Mouse (Mus musculus) C2C12 (cell line): Measurements from ENCODE around the gene Atad5. TPM values are rescaled to one million over a fixed set of nuclear protein-coding genes. Genes with fewer than 3 reads are reported as not detected.

ENCODE experiments used
- H3K27me3 ChIP-seq: one replicate; pipeline ENCODE4 v1.6.1; 2011; ENCODE audit not compliant: control insufficient read depth, insufficient read depth, insufficient read length
- H3K36me3 ChIP-seq: one replicate; pipeline ENCODE4 v1.6.1; 2011; ENCODE audit not compliant: control insufficient read depth, insufficient read depth
- H3K4me3 ChIP-seq: one replicate; pipeline ENCODE4 v1.5.1; 2011; ENCODE audit warnings: mild to moderate bottlenecking, control low read depth; ENCODE audit not compliant: poor library complexity, insufficient read depth, severe bottlenecking
- H3K79me2 ChIP-seq: one replicate; pipeline ENCODE4 v1.6.1; 2011; ENCODE audit not compliant: control insufficient read depth, insufficient read depth
- H3K79me3 ChIP-seq: one replicate; pipeline ENCODE4 v1.6.1; 2011; ENCODE audit warnings: low read depth, control low read depth
- H3ac ChIP-seq: one replicate; pipeline ENCODE3; 2011; ENCODE audit warnings: low read depth; ENCODE audit not compliant: control insufficient read depth, insufficient read length
- CEBPB ChIP-seq: IDR thresholded peaks from one replicate; pipeline ENCODE4 v1.6.1; 2011; ENCODE audit warnings: low read depth, mild to moderate bottlenecking, control low read depth, moderate library complexity
- CTCF ChIP-seq: IDR thresholded peaks from one replicate; pipeline ENCODE4 v1.5.1; 2011; ENCODE audit not compliant: control insufficient read depth, insufficient read depth, insufficient read length
- FOSL1 ChIP-seq: IDR thresholded peaks from one replicate; pipeline ENCODE4 v1.8.0; 2011; ENCODE audit warnings: mild to moderate bottlenecking, low read length; ENCODE audit not compliant: poor library complexity, insufficient read depth, severe bottlenecking
- MAX ChIP-seq: IDR thresholded peaks from one replicate; pipeline ENCODE4 v1.6.1; 2011; ENCODE audit warnings: mild to moderate bottlenecking, control low read depth
- MYOD1 ChIP-seq: IDR thresholded peaks from one replicate; pipeline ENCODE4 v1.6.1; 2011; ENCODE audit warnings: low read depth; ENCODE audit not compliant: control insufficient read depth, insufficient read length
- MYOG ChIP-seq: IDR thresholded peaks from one replicate; pipeline ENCODE4 v1.6.1; 2011; ENCODE audit not compliant: control insufficient read depth, insufficient read length; ENCODE audit errors: extremely low read depth
- USF1 ChIP-seq: IDR thresholded peaks from one replicate; pipeline ENCODE4 v1.6.1; 2011; ENCODE audit warnings: low read depth, mild to moderate bottlenecking, control low read depth, moderate library complexity
- polyA plus RNA-seq: library from polyadenylated mRNA; unstranded; fragments of >200 nt; fragmentation: generic; extraction: Trizol; gene quantifications from one replicate; pipeline ENCODE4 v1.2.1, GENCODE M21; 2012; ENCODE audit warnings: missing spikeins

Gene Atad5
- polyA plus RNA-seq, 1 experiment = 1.9 TPM

GRCm38 (mm10) chr11:80183705-80184255 lies 94.6 kb downstream of the Atad5 start, which contains the start of gene Rnf135:
TSS of gene Rnf135 (plus strand) at chr11:80183851.
- Histone ChIP-seq H3K36me3 (no peaks in the 10 kb centered on the region), H3K4me3 (peak within 1 kb of the TSS; percentile 95), H3K79me2 (peaks cover 11% of the 10 kb centered on the region), H3ac (peak within 1 kb of the TSS; percentile 94), H3K27me3 (no peaks in the 10 kb centered on the region), H3K79me3 (no peaks in the 10 kb centered on the region)
- TF ChIP-seq MYOD1 (no peak), CTCF (no peak), MAX (no peak)

GRCm38 (mm10) chr11:80184531-80185071 lies 95.4 kb downstream of the Atad5 start:
- Histone ChIP-seq H3K27me3 (no peaks in the 10 kb centered on the region), H3K36me3 (no peaks in the 10 kb centered on the region), H3K79me3 (no peaks in the 10 kb centered on the region), H3ac (no peak overlapping the region), H3K4me3 (peak overlapping the region; percentile 95), H3K79me2 (peaks cover 11% of the 10 kb centered on the region)
- TF ChIP-seq MYOG (no peak), USF1 (no peak), MAX (no peak), FOSL1 (no peak), CEBPB (no peak), MYOD1 (no peak), CTCF (no peak)

Other genes with a start within 250 kb of the Atad5 start
- 23.5 TPM for gene Utp6, start 127.0 kb upstream of the Atad5 start, polyA plus RNA-seq
- 11.4 TPM for gene Suz12, start 96.3 kb upstream of the Atad5 start, polyA plus RNA-seq
- 18.0 TPM for gene Crlf3, start 8.4 kb upstream of the Atad5 start, polyA plus RNA-seq
- gene Tefm, start 52.8 kb downstream of the Atad5 start, polyA plus RNA-seq = 11.5 TPM
- gene Adap2, start 64.7 kb downstream of the Atad5 start, polyA plus RNA-seq = 0.04 TPM
- gene Rnf135, start 94.5 kb downstream of the Atad5 start, polyA plus RNA-seq = 3.6 TPM
- gene Rhot1, start 119.6 kb downstream of the Atad5 start, polyA plus RNA-seq = 15.8 TPM
- gene Rhbdl3, start 211.5 kb downstream of the Atad5 start, polyA plus RNA-seq = 0.22 TPM